Mouse (Mus musculus) B cell, adult 2 months (primary cell): Measurements from ENCODE around the gene Hps6.

Experiments
- DNase-seq, 2 experiments: peaks; one replicate each; pipeline ENCODE4 v3.0.0; 2022

Gene Hps6

GRCm38 (mm10) chr19:46045696-46046311 is 42.5 kb downstream of the Hps6 start:
- peak in 1 of 2 experiments; percentile 24 for DNase-seq

- DNase-seq = no peak
Measured at GRCm38 (mm10) chr19:46046621-46047025, 43.3 kb downstream of the Hps6 start.

GRCm38 (mm10) chr19:46047426-46047825 is 44.1 kb downstream of the Hps6 start:
- DNase-seq = no peak

- DNase-seq = no peak
Measured at GRCm38 (mm10) chr19:46049129-46049528, 45.8 kb downstream of the Hps6 start.

GRCm38 (mm10) chr19:46050462-46050861 is 47.2 kb downstream of the Hps6 start:
- peak; percentile 27 to 36 for DNase-seq
